Mouse (Mus musculus) forebrain, embryonic 12.5 days (tissue): Measurements from ENCODE around the gene Rab5if. TPM values are rescaled to one million over a fixed set of nuclear protein-coding genes. Genes with fewer than 3 reads are reported as not detected.
"Not testable (repeated sequence)": the region's sequence is repeated elsewhere in the genome, so short reads cannot be mapped to it uniquely, and the experiment has no call there.

Experiments used
- ATAC-seq: fragments of 200-750 bp; cut with Nextera tagmentation; 2 replicates; pipeline ENCODE4 v1.8.0; 2017; ENCODE audit warnings: moderate TSS enrichment; ENCODE audit not compliant: low FRiP score
- H3K27ac ChIP-seq: fragments of 300-500 bp; sonication (generic); 2 replicates; pipeline ENCODE4 v1.5.1; 2016; ENCODE audit warnings: mild to moderate bottlenecking
- H3K27me3 ChIP-seq: fragments of 300-500 bp; sonication (generic); 2 replicates; pipeline ENCODE4 v1.6.1; 2016; ENCODE audit warnings: mild to moderate bottlenecking
- H3K36me3 ChIP-seq: fragments of 300-500 bp; sonication (generic); replicated peaks from 2 replicates; pipeline ENCODE4 v1.6.1; 2016; ENCODE audit warnings: mild to moderate bottlenecking
- H3K4me1 ChIP-seq: fragments of 300-500 bp; sonication (generic); 2 replicates; pipeline ENCODE4 v1.6.1; 2016
- H3K4me2 ChIP-seq: fragments of 300-500 bp; sonication (generic); 2 replicates; pipeline ENCODE4 v1.6.1; 2016; ENCODE audit warnings: mild to moderate bottlenecking, moderate library complexity
- H3K4me3 ChIP-seq: fragments of 300-500 bp; sonication (generic); replicated peaks from 2 replicates; pipeline ENCODE4 v1.5.1; 2016; ENCODE audit warnings: mild to moderate bottlenecking
- H3K9ac ChIP-seq: fragments of 300-500 bp; sonication (generic); 2 replicates; pipeline ENCODE4 v1.6.1; 2016; ENCODE audit warnings: mild to moderate bottlenecking
- H3K9me3 ChIP-seq: fragments of 300-500 bp; sonication (generic); 2 replicates; pipeline ENCODE4 v1.6.1; 2016
- WGBS: fragments of 180-500 bp; shearing (Covaris S2); methylation state at CpG from one replicate; pipeline ENCODE4 v1.1.7; 2016; 5-methylcytosine and 5-hydroxymethylcytosine counted together
- polyA plus RNA-seq: library from polyadenylated mRNA; unstranded; fragments of >200 nt; fragmentation: Nextera tagmentation; extraction: Ambion mirVana; gene quantifications from 2 replicates; pipeline ENCODE4 v1.2.1, GENCODE M21; 2016

Gene Rab5if
- polyA plus RNA-seq, 1 experiment from 2014 or later = 173 TPM

GRCm38 (mm10) chr2:156841841-156842706 lies 20.9 kb upstream of the Rab5if start:
- Histone ChIP-seq H3K4me3 (peak overlapping the region; percentile 88), H3K36me3 (peaks cover 24% of the 10 kb centered on the region), H3K9ac (peak overlapping the region; percentile 89), H3K4me1 (peaks cover 60% of the 10 kb centered on the region), H3K9me3 (no peaks in the 10 kb centered on the region), H3K4me2 (peak overlapping the region; percentile 79), H3K27me3 (no peaks in the 10 kb centered on the region), H3K27ac (peak overlapping the region; percentile 93)
- WGBS = 3% methylated on average over 20 of the region's 20 CpGs
- ATAC-seq = no peak

DNA sequence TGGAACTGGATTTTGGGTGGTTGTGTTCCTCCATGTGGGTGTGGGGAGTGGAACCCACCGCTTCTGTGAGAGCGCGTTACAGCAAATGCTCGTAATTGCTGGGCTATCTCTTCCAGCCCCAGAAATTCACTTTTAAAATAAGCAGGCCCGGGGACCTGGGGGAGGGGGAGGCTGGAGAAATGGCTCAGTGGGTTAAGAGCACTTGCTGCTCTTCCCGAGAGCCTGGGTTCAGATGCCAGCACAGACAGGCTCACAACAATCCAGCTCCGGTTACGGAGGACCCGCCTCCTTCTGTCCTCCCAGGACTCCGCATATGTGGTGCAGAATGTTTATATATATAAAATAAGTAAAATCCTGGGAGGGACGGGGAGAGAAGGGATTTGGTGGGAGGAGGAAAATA lies 20.2 kb upstream of the Rab5if start:
- Histone ChIP-seq H3K9ac (peak overlapping the region; percentile 89), H3K9me3 (no peaks in the 10 kb centered on the region), H3K27me3 (no peaks in the 10 kb centered on the region), H3K4me3 (peak overlapping the region; percentile 88), H3K4me1 (peaks cover 61% of the 10 kb centered on the region), H3K4me2 (peak overlapping the region; percentile 79), H3K27ac (peak overlapping the region; percentile 93), H3K36me3 (peaks cover 30% of the 10 kb centered on the region)
- no peak for ATAC-seq
- 10% methylated on average over 11 of the region's 11 CpGs for WGBS

- Histone ChIP-seq H3K9ac (no peak overlapping the region), H3K4me2 (peak overlapping the region; percentile 79), H3K27ac (0 out of 2 replicates have a peak overlapping the region, but pooled peaks have one; percentile 14), H3K4me3 (no peak overlapping the region), H3K27me3 (no peaks in the 10 kb centered on the region), H3K9me3 (no peaks in the 10 kb centered on the region), H3K36me3 (peaks cover 36% of the 10 kb centered on the region), H3K4me1 (peaks cover 61% of the 10 kb centered on the region)
- 75% methylated on average over 10 of the region's 10 CpGs for WGBS
- no peak for ATAC-seq
Observed at GRCm38 (mm10) chr2:156843331-156843730, 19.6 kb upstream of the Rab5if start.

DNA sequence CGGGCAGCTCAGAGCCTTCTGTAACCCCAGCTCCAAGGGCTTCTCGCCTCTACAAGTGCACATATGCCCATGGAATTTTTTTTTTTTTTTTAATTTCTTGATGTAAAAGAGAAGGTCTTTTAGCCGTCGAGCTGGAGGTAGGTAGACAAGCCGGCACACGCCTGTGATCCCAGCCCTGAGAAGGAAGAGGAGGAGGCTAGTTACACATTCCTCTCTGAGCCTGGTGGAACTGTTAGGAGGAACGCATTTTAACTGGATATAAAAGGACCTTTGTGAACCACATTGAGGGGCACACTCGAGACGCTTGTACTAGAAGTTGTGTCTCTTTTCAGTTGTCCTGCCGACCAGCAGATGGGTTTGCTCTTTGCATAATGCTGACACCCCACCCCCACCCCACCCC lies 18.2 kb upstream of the Rab5if start:
- no peak overlapping the region for H3K9ac ChIP-seq
- no peak overlapping the region for H3K4me3 ChIP-seq
- H3K4me2 ChIP-seq = peak overlapping the region; percentile 15; the same call in 1 of the 2 replicates
- no peaks in the 10 kb centered on the region for H3K27me3 ChIP-seq
- 38% methylated on average over 10 of the region's 10 CpGs for WGBS
- peaks cover 48% of the 10 kb centered on the region for H3K36me3 ChIP-seq
- no peaks in the 10 kb centered on the region for H3K9me3 ChIP-seq
- H3K27ac ChIP-seq = peak overlapping the region; percentile 56
- ATAC-seq = no peak
- peaks cover 52% of the 10 kb centered on the region for H3K4me1 ChIP-seq

- no peak overlapping the region for H3K4me2 ChIP-seq
- WGBS = 60% methylated on average over 6 of the region's 6 CpGs
- H3K4me1 ChIP-seq = peaks cover 34% of the 10 kb centered on the region
- no peak for ATAC-seq
- H3K36me3 ChIP-seq = peaks cover 75% of the 10 kb centered on the region
- H3K9me3 ChIP-seq = no peaks in the 10 kb centered on the region
- no peaks in the 10 kb centered on the region for H3K27me3 ChIP-seq
- no peak overlapping the region for H3K4me3 ChIP-seq
- peak overlapping the region; percentile 13; the same call in 1 of the 2 replicates for H3K27ac ChIP-seq
- no peak overlapping the region for H3K9ac ChIP-seq
Observed at GRCm38 (mm10) chr2:156847653-156848052, 15.3 kb upstream of the Rab5if start.

GRCm38 (mm10) chr2:156848526-156849182 lies 14.3 kb upstream of the Rab5if start:
- Histone ChIP-seq H3K4me2 (no peak overlapping the region), H3K9me3 (no peaks in the 10 kb centered on the region), H3K27me3 (no peaks in the 10 kb centered on the region), H3K4me1 (peaks cover 25% of the 10 kb centered on the region), H3K27ac (no peak overlapping the region), H3K9ac (no peak overlapping the region), H3K4me3 (no peak overlapping the region), H3K36me3 (peaks cover 75% of the 10 kb centered on the region)
- no peak for ATAC-seq
- 93% methylated on average over 6 of the region's 6 CpGs for WGBS

GRCm38 (mm10) chr2:156850505-156850904 lies 12.4 kb upstream of the Rab5if start:
- Histone ChIP-seq H3K4me1 (peaks cover 10% of the 10 kb centered on the region), H3K9me3 (no peaks in the 10 kb centered on the region), H3K4me3 (no peak overlapping the region), H3K4me2 (no peak overlapping the region), H3K27me3 (no peaks in the 10 kb centered on the region), H3K9ac (no peak overlapping the region), H3K27ac (no peak overlapping the region), H3K36me3 (peaks cover 77% of the 10 kb centered on the region)
- 94% methylated on average over 5 of the region's 5 CpGs for WGBS
- ATAC-seq = no peak

- not testable (repeated sequence) for H3K27me3 ChIP-seq, H3K9ac ChIP-seq, H3K4me1 ChIP-seq, H3K4me3 ChIP-seq, H3K4me2 ChIP-seq, H3K27ac ChIP-seq, H3K9me3 ChIP-seq
- 0 out of 2 replicates have a peak, but pooled peaks have one; percentile 27 for ATAC-seq
- H3K36me3 ChIP-seq = peaks cover 67% of the 10 kb centered on the region
- 85% methylated on average over 9 of the region's 13 CpGs for WGBS
Observed at GRCm38 (mm10) chr2:156853584-156853983, 9.3 kb upstream of the Rab5if start.

DNA sequence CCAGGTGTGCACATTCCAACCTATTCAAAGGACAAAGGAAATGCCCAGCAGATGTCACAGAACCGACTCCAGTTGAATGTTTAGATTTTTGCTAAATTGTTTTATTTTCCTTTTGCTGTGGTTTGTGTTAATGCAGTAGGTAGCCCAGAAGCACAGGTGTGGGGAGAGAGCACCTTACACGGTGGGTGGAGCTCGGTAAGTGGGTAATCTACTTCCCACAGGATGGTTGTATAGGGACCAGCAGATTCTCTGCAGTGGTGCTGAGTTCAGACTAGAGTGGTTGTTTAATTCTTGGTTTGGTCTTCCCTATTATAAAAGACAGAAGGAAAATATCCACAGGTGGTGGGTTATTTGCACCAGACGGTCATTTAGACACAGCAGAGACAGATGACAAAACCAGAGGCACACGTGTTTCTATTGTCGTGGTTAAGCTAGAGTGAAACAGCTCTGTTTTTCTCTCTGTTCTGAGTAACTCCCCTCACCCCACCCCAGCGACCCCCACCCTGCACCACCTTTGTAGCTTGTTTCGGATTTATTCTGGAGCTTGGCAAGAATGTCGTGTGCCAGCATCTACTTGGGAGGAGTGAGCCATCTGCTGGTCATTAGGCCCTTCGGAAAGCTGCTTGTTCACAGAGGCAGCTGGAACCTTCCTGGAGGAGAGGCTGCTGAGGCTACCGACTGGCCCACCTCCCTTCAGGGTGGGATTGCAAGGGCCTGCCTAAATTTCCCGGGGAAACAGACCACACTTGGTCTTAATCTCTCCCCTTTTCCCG lies 8.7 kb upstream of the Rab5if start:
- not testable (repeated sequence) for H3K9ac ChIP-seq, H3K27ac ChIP-seq, H3K4me2 ChIP-seq, H3K27me3 ChIP-seq, H3K4me3 ChIP-seq, H3K9me3 ChIP-seq, H3K4me1 ChIP-seq
- 54% methylated on average over 13 of the region's 13 CpGs for WGBS
- H3K36me3 ChIP-seq = peaks cover 66% of the 10 kb centered on the region
- 0 out of 2 replicates have a peak, but pooled peaks have one; percentile 20 for ATAC-seq

- Histone ChIP-seq H3K27me3 (no peaks in the 10 kb centered on the region), H3K36me3 (peaks cover 48% of the 10 kb centered on the region), H3K4me2 (no peak overlapping the region), H3K4me1 (peaks cover 10% of the 10 kb centered on the region), H3K9ac (no peak overlapping the region), H3K4me3 (no peak overlapping the region), H3K9me3 (no peaks in the 10 kb centered on the region), H3K27ac (no peak overlapping the region)
- no peak for ATAC-seq
- WGBS = 100% methylated on average over 1 of the region's 1 CpGs
Observed at GRCm38 (mm10) chr2:156856311-156856710, 6.6 kb upstream of the Rab5if start.

DNA sequence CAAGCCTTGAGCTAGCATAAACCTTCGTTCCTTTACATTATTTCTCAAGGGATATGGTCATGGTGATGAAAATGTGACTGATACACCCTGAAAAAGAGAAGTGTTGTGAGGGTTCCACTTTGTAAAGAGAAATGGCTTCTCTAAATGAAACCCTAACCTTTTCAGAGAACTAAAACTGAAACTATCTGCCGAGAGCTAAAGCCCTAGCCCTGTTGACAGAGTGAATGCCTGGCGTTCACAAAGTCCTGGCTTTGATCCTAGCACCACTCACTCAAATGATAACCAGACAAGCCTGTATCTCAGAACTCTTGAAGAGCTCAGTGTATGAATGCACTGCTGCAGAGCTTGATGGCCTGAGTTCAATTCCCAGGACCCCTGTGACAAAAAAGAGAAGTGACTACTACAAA lies 5.5 kb upstream of the Rab5if start:
- WGBS = 86% methylated on average over 3 of the region's 3 CpGs
- H3K36me3 ChIP-seq = peaks cover 37% of the 10 kb centered on the region

DNA sequence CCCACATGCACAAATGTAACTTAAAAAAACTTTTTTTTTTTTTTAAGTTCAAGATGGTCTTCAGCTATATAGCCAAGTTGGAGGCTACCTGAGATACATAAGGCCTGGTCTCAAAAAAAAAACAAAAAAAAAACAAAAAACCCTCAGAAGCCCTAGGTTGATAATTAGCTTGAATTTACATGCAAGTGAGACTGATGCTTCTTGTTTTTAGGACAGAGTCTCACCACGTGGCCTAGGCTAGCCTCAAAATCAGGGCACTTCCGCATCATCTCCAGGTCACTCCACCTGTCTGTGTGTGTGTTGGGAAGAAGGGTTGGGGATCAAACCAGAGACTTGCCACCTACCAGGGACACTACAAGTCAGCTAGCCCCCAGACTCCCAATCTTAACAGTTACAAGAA lies 5.1 kb upstream of the Rab5if start, which contains the start of gene 4930518I15Rik:
4930518I15Rik (minus strand) TSS at position 112 of the 400 bp plus-strand sequence.
- H3K4me2 ChIP-seq = no peak within 1 kb of the TSS
- H3K36me3 ChIP-seq = peaks cover 36% of the 10 kb centered on the region
- H3K4me3 ChIP-seq = no peak within 1 kb of the TSS
- H3K9me3 ChIP-seq = no peaks in the 10 kb centered on the region
- ATAC-seq = no peak
- H3K27me3 ChIP-seq = no peaks in the 10 kb centered on the region
- no peak within 1 kb of the TSS for H3K9ac ChIP-seq
- 0 out of 2 replicates have a peak within 1 kb of the TSS, but pooled peaks have one; percentile 2 for H3K27ac ChIP-seq
- WGBS = 92% methylated on average over 2 of the region's 2 CpGs
- peaks cover 18% of the 10 kb centered on the region for H3K4me1 ChIP-seq

More for the DNA sequence above, 5.5 kb upstream of the Rab5if start:
- H3K27ac ChIP-seq = no peak overlapping the region
- H3K9ac ChIP-seq = no peak overlapping the region
- no peak overlapping the region for H3K4me3 ChIP-seq
- no peak overlapping the region for H3K4me2 ChIP-seq
- H3K27me3 ChIP-seq = no peaks in the 10 kb centered on the region
- no peaks in the 10 kb centered on the region for H3K9me3 ChIP-seq
- H3K4me1 ChIP-seq = peaks cover 18% of the 10 kb centered on the region
- ATAC-seq = no peak
